Mouse (Mus musculus): ENCODE data around the gene Apoc4.
A peak's percentile ranks its signal among the peaks of the same experiment; 100 is the strongest.

Gene Apoc4

DNA sequence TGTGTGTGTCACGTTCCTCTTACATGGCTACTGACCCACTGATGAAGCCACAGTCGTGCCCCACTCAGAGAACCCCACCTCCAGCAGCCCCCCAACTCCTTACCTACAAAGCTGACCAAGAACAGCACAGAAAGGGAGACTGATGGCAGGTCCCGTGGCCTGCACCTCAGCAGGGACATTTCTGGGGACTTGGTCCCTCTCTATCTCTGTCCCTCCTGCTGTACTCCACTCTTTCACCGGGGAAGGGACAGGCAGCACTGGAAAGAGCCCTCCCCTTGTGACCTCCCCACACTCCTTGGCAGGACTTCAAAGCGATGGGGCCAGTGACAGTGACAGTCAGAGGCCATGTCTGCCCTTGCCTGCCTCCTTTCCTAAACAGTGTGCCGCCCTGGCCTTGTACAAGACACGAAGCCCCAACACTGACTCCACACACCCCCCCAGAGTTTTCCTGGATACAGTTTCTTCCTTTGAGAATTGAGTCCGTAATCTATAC, at the start of gene Apoc4, which contains the start of gene Gm44805:
Apoc4 (minus strand) TSS at position 278 of the 493 bp plus-strand sequence.
Gm44805 (minus strand) TSS at position 222 of the 493 bp plus-strand sequence.
- no peak for DNase-seq (ENCODE audit: low read depth, low spot score)

DNA sequence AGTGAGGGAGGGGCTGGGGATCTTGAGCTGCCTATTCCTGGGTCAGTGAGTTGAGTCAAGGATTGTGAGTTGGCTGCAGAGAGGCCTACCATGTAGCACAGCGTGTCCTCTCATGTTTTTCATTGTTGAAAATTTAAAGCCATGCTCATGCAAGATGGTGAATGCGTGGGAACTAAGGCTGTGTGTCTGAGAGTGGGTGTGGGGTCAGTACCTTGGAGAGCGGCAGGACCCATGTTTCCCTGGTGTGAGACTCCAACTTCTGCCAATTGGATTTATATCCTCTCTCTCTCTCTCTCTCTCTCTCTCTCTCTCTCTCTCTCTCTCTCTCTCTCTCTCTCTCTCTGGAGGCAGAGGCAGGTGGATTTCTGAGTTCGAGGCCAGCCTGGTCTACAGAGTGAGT, 45.3 kb upstream of the Apoc4 start:
- DNase-seq (ENCODE audit: low read depth, low spot score) = no peak

DNA sequence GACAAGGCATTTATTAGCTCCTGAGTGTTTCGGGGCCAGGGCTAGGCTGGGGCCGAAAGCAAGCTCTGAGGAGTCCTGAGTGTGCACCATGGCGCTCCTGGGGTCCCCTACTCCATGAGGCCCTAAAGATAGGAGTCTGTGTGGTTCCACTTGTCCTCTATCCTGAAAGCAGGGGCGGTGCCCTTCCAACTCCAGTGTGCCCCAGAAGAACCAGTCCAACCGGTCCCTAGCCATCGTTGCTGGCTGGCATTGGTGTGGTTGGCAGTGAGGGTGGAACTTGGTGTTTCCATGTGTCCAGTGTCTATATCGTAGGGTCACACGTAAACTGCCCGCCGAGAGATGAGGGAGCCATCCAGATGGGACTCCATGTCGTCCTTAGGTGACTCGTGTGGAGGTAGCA, 42.9 kb upstream of the Apoc4 start:
- DNase-seq (ENCODE audit: low read depth, low spot score) = no peak

DNA sequence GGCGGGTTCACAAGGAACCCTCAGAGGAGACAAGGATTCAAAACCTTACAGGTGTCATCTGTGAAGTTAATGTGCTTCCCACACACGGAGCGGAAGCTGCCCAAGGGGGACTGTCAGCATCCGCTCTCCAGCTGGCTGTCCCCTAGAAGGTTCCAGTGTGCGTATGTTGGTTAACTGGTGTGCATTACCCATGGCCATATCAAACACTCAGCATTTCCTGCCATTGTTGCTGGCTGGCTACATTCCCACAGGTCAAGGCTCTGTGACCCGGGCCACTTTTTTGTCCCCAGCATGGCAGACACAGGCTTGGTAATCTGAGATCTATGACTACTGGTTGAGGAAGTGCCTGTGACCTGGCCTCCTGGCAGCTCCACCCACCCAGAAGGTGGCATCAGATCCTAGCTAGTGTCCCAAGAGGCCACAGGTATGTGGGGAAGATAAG, 41.5 kb upstream of the Apoc4 start:
- no peak for DNase-seq (ENCODE audit: low read depth, low spot score)

DNA sequence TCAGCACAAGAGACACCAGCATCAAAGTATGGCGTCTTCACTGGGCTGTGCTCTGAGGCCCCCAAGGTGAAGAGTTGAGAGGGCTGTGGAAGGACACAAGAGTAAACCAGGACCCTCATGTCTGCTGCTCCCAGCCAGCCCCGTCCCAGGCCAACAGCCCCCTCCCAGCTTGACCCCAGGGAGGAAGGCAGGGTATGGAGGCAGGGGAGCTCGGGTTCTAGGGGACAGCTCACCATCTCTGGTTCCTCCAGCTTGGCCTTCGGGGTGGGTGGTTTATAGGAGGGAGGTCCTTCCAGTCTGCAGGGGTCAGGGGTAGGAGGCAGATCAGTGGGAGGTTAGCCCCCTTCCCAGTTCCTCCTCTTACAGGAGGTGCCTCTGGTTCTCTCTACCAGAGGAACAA, 37.9 kb upstream of the Apoc4 start:
- no peak for DNase-seq (ENCODE audit: low read depth, low spot score)

DNA sequence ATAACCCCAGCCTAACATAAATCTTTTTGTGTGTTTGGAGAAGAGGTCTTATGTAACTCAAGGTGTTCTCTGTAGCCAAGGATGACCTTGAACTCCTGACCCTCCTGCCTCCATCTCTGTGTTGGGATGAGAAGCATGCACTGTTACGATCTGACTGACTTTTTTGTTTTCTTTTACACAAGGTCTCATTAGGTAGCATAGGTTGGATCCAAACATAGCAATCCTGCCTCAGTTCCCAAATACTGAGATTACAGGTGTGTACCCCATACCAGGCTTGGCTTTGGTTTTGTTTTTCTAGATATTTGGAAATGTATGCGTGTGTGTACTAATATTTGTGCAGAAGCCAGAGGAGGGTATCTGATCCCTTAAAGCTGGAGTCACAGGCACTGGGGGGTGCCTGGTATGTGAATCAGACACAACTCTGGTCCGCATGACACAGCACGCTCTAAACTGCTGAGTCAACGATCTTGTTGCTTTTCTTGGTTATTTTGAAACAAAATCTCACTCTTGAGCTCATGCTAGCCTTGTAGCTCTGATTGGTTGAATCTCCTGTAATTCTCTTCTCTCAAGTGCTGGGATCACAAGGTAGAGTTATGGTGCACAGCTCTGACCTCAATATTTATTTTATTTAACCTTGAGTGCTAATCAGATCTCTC, 37.1 kb upstream of the Apoc4 start:
- DNase-seq (ENCODE audit: low read depth, low spot score) = no peak

DNA sequence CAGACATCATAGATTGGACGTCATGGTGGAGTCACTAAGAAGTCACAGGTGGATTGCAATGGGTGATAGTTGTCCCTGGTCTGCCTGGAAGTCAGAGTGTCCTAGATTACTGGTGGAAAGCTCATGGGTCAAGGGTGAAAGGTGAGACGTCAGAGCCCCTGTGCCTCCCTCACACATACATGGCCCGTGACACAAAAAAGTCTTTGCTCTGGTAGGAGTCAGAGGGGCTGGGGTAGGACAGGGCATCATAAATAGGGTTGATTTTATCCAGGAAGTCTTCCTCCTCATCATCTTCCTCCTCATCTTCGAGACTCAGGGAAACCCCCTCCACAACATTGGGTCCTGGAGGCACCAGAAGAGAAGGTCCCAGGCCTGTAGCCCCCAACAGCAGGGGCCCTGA, 36.1 kb upstream of the Apoc4 start:
- DNase-seq (ENCODE audit: low read depth, low spot score) = no peak

DNA sequence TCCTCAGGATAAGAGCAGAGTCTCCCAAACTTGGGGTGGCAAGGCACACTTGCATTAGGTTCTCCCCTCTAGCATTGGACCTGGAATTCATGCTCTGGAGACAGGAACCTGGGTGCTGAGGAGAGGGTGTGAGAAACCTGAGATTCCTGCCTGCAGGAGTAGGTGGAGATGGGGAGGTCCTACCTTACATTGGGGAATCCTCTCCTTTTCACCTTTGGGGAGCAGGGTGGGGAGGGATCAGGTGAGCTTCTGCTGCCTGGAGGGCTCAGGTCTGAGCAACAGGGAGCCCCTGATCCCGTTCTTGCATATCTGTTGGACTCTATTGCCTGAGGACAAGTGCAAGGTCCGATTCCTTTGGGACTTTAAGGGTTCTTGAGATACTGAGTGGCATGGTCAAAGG, 35.5 kb upstream of the Apoc4 start:
- no peak for DNase-seq (ENCODE audit: low read depth, low spot score)

DNA sequence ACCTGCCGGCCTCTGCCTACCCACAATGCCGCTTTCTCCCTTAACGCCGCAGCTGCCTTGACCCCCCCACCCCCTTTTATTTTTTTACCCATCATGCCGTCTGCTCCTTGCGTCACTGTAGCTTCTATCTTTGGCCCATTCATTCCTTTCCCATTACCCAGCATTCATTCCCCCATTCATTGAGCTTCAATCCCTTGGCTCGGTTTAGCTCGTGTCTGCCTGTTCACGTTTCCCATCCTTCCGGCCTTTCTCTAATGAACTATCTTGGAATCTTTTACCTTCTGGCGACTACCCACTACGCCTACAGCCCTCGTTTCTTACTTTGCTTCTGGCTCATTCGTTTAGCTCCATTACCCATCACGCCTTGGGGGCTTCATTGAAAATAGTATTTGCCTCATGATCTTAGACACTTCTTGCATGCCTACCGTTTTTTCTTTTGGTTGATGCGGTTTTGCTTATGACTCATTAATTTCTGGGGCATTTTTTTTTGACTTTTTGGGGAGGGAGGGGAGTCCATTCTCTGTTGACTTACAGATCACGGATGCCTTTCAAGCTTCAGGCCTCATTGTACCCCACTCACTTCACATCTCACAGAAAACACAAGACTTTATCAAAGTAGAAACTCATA, 34.9 kb upstream of the Apoc4 start:
- no peak for DNase-seq (ENCODE audit: low read depth, low spot score)

DNA sequence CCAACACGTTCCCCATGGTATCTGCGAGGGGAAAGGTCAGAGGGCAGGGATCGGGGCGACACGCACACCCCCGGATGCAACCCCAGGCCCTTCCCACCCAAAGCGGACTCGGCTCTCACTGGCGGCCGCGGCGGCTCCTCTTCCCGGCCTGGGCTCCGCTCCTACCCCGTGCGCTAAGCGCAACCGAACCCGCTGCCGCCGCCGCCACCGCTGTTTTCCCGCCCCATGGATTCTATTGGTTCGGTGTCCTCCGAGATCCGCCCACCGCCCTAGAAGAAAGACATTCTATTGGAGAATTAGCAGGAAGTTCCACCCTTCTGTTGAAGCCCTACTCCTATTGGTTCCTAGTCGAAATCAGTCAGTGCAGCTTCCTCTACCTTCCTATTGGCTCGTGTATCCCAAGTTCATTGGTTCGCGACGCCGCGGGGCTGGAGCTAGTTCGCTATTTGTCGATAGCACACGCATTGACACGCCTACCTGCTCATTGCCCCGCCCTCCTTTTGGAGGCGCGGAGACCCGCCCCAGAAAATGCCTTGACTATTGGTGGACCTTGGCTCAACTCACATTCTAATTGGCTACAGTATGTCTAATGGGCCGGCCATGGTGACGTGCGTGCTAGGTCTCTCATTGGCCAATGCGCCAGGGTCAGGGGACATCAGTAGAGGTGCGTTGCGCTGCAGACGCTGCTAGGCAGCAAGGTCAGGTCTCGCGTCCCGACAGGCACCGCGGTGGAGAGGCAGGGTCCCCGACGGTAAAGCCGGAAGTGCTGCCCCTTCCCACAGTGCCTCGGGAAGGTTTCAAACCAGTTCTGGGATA, 34.2 kb upstream of the Apoc4 start, which contains the start of gene Tomm40:
Tomm40 (minus strand) TSS at position 200 of the 816 bp plus-strand sequence.
- peak; percentile 99 for DNase-seq (ENCODE audit: low read depth, low spot score)

DNA sequence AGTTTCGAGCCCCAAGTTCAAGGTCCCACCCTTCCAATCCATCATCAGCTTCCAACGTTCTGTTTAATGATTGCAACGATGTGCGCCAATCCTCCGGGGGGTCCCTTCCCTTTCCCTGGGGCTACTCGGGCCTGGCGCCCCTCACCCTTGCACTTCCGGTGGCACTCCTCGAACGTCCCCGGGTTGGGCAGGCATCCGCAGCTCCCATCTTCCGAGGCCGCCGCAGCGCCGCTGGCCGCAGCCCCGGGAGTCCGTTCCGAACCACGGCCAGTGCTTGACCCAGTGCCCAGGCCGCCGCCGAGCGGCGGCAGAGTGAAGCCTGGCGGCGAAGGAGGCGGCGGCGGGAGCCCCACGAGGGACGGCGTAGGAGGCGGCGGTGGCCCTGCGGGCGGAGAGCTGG, 33.6 kb upstream of the Apoc4 start:
- no peak for DNase-seq (ENCODE audit: low read depth, low spot score)

DNA sequence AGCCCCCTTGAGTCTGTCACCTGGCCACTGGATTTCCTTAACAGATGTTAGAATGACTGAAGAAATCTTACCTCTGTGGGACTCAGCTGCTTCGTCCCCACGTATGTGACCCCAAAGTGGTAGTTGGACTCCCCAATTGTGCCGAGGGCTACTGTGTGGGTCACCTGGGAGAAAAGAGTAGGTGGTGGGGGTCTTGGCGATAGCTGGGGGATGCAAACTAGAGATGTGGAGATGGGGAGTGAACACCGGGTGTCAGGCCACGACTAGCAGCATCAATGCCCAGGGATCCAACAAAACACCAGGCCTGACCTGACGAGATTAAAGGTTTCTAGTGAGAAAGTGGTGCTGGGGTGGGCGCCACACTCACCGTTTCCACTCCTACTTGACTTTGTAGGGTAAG, 32.3 kb upstream of the Apoc4 start:
- no peak for DNase-seq (ENCODE audit: low read depth, low spot score)

DNA sequence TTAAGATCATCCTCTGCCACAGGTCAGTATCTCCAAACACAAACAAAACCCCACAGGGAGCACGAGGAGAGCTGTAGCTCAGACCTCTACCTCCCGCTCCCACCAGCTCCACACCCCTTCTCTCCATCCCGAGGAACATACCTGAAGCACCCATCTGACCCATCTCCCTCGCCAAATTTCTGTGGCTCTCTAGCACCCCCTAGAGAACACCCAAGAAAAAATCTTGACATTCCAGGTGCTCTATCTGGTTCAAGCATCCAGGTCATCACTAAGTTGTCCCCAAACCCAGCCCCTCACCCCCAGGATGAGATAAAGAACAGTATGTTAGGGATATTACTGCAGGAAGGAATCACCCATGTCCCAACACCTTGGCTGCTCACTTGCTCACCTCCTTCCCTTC, 31.9 kb upstream of the Apoc4 start:
- no peak for DNase-seq (ENCODE audit: low read depth, low spot score)

DNA sequence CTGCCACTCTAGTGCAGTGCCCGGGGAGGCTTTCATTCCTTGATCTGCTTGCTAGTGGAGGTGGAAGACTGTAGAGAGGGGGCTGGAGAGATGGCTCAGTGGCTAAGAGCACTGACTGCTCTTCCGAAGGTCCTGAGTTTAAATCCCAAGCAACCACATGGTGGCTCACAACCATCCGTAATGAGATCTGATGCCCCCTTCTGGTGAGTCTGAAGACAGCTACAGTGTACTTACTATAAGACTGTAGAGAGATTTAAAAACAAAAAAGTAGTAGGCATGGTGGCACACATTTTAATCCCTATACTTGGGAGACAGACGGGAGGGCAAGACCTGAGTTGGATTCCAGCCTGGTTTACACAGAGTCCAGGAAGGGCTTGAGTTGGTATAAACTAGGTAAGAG, 31.1 kb upstream of the Apoc4 start:
- no peak for DNase-seq (ENCODE audit: low read depth, low spot score)

DNA sequence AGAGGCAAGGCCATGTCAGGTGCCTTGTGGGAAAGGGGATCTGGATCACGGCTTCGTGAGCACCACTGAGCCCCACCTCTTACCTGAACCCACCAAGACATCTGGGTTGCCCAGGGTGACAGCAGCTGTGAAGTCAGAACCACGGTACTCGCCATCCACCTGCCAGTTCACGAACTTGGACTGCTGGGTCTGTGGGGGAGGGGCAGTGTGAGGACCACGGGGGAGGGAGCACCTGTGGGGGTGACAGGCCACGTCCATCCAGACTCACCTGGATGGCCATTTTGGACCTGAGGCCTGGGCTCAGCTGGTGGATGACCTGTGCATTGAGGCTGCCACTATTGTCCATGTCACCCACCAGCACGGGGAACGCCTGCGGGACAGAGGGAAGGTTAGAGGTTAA, 29.4 kb upstream of the Apoc4 start:
- no peak for DNase-seq (ENCODE audit: low read depth, low spot score)

DNA sequence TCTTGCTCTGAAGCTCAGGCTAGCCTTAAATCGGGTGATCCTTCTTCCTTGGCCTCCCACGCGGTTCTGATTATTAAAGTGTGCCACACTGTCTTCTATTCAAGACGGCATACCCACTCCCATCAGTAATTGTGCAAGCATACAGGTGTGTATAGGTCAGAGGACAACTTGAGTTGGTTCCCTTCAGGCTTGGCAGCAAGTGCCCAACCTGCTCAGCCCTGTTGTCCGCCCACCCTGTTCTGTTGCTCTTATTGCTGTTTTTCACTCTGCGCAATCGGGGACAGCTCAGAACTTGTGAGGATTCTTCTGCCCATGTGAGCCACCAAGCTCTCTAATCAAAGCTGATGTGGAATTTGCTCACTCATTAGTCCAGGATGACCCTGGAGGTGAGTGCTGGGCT, 24.0 kb upstream of the Apoc4 start:
- DNase-seq (ENCODE audit: low read depth, low spot score) = no peak

DNA sequence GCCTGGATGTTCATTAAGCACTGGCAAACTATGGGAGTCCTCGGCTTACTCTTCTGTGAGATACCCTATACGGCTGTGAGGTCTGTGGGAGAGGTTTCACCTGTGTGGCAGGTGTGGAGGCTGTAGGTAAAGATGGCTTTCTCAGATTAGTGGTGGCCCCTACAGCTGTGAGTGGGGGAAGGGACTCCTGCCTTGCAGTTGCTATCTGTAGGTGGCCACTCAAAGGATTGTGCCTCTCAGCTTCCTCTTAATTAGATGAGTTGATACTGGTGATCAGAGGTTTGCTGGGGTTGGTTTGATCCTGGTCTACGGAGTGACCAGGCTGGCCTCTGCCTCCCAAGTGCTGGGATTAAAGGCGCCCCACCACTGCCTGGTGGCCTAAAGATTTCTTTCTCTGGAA, 23.2 kb upstream of the Apoc4 start:
- DNase-seq (ENCODE audit: low read depth, low spot score) = no peak

DNA sequence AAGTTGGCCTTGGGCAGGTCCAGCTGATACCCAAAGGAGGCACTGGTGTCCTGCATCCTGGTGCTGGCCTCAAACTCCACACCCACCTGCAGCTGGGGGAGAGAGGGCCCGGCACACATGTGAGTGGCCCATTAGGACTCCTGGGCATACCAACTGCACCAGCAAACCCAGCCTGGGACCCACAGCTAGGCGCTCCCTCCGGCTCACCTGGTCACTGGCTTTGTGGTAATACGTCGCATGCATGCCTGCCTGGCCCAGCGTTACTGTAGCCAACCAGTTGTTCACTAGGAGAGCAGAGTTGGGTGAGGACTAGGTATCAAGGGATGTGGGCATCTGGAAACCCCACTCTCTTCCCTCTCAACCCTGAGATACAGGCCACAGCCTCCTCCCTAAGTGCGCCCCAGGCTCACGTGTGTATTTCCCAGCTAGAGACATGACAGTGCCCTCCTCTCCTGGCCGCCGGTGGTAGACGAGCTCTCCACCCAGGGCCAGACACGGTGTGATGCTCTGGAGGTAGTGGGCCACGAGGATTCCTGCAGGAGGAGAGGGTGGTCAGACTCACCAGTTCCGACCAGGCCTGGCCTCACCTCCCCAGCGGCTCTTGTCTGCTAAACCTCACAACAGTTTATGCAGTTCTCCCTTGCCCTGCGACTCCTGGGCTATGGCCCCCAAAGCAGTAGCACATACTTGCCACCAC, 21.7 kb upstream of the Apoc4 start:
- DNase-seq (ENCODE audit: low read depth, low spot score) = no peak

DNA sequence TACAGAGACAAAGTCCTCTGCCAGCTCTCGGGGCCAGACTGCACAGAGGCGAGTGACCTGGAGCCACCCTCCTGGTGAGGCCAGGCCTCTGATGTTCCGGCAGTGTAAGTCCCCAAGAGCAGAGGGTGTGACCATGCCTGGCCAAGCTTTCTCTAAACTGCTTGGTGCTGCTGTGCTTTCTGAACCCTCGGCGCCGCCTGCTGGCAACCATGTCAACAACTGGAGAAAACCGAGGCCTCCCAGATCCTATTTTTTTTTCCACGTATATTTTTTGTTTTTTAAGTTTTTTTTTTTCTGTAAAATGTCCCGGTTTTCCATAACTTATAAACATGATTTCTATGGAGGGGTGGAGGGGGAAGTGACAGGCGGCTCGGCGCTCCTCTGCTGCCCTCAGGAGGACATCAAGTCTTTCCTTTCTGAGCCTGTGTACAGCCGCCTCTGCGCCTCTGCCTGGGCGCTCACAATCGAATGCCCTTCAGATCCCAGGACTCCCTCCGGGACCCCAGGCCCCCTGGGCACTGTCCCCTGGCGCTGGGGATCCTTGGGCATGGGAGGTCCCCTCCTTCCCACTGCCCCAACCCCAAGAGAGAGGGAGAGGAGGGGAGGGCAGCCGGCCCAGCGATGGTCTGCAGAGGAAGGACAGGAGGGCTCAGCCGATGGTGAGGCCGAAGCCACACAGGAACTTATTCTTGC, 19.9 kb upstream of the Apoc4 start:
- peak; percentile 68 for DNase-seq (ENCODE audit: low read depth, low spot score)

DNA sequence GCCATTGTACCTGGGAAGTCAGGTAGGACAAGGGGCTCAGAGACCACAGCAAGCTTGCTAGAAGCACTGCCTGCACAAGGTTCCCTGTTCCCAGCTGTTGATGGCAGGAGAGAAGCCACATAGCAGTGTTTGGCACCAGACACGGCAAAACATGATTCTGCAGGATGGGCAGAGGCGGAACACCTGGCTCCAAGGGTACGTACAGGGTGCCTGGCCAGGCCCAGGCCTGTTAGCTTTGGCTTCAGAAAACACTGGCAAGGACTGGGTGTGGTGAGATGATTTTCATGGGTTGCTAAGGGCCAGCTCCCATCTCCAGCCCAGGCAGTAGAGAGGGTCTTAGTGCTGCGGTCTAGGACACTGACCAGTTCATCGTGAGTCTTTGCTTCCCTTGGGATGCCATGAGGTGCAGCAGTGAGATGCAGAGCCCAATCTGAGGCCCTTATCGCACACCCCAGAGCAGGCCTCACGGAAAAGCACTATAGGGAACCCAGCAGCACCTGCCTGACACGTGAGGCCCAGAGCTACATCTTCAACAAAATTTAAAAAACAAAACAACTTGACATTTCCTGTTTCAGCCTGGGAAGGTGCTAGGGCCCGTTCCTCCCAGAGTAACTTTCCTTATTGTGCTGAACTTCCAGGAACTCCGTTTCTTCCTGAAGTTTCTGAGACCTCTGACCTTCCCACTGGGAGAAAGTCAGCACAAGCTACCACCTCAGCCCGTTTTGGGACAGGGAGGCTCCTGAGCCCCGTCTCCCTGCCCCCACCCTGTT, 19.2 kb upstream of the Apoc4 start:
- DNase-seq (ENCODE audit: low read depth, low spot score) = no peak

DNA sequence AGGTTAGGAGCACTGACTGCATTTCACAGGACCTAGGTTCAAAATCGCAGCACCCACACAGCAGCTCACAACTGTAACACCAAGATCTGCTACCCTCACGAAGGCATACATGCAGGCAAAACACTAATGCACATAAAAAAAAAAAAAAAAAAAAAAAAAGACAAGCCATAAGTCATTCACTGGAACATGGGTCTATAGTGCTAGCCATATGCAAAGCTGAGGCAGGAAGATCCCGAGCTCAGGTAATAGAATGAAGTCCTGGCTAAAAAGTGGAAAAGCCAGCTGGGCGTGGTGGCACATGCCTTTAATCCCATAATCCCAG, 18.5 kb upstream of the Apoc4 start:
- DNase-seq (ENCODE audit: low read depth, low spot score) = no peak
